Mouse (Mus musculus): ENCODE measurements around the gene Sirt2. TPM values are rescaled to one million over a fixed set of nuclear protein-coding genes. Genes with fewer than 3 reads are reported as not detected.

Sirt2 gene
- total and polyA plus RNA-seq, 3 experiments = 35.7 to 72.4 TPM; not detected in 1

GRCm38 (mm10) chr7:28780067-28780658 is 13.6 kb downstream of the Sirt2 start:
- H3K9ac ChIP-seq (ENCODE audit: control insufficient read depth, low read depth, low read length, poor library complexity, severe bottlenecking) = 0 out of 2 replicates have a peak overlapping the region, but pooled peaks have one; percentile 5
- H3K27me3 ChIP-seq (ENCODE audit: control insufficient read depth in 1 of 2, insufficient read depth in 2 of 2, low read length in 2 of 2) = no peaks in the 10 kb centered on the region
- peak; percentile 91 for DNase-seq (ENCODE audit: low read depth, low spot score)
- H3K27ac ChIP-seq (ENCODE audit: control insufficient read depth, low read depth, low read length) = no peak overlapping the region
- no peaks in the 10 kb centered on the region for H3K9me3 ChIP-seq (replicated peaks; ENCODE audit: insufficient read depth, low read length)
- H3K4me1 ChIP-seq (ENCODE audit: control insufficient read depth in 1 of 2, insufficient read depth in 2 of 2, low read length in 2 of 2) = peaks cover 0 to 4% of the 10 kb centered on the region in 2 experiments; a peak in 2 of 4 replicates
- H3K4me3 ChIP-seq (ENCODE audit: control insufficient read depth in 1 of 2, insufficient read depth in 1 of 2, low read depth in 2 of 2, low read length in 2 of 2) = no peak overlapping the region
- H3K36me3 ChIP-seq (ENCODE audit: control insufficient read depth in 1 of 2, insufficient read depth in 2 of 2, low read length in 2 of 2) = peaks cover 0 to 2% of the 10 kb centered on the region in 2 experiments; a peak in 2 of 4 replicates
- no peaks in the 10 kb centered on the region for H3K79me2 ChIP-seq (ENCODE audit: control insufficient read depth, insufficient read depth, low read length, poor library complexity)
- peak; percentile 74 to 90 (median 76) for TF ChIP-seq CTCF (IDR thresholded peaks at IDR 0.05 in 2 of 3, conservative IDR thresholded peaks at IDR 0.05 in 1 of 3; ENCODE audit: control insufficient read depth in 1 of 3, insufficient read depth in 1 of 3, low read depth in 2 of 3, low read length in 3 of 3, poor library complexity in 1 of 3, severe bottlenecking in 1 of 3)
- no peak for TF ChIP-seq HCFC1 (IDR thresholded peaks at IDR 0.05; ENCODE audit: low read depth, low read length)
- TF ChIP-seq SIN3A (IDR thresholded peaks at IDR 0.05; ENCODE audit: low read length) = peak; percentile 64
- no peak for TF ChIP-seq MAFK (IDR thresholded peaks at IDR 0.05; ENCODE audit: borderline replicate concordance, low read depth, low read length)
- TF ChIP-seq CHD2 (IDR thresholded peaks at IDR 0.05; ENCODE audit: low read length) = no peak
- peak; percentile 59 for TF ChIP-seq ZNF384 (IDR thresholded peaks at IDR 0.05; ENCODE audit: low read depth, low read length)
- TF ChIP-seq EP300 (IDR thresholded peaks at IDR 0.05; ENCODE audit: low read depth in 1 of 2, low read length in 2 of 2) = no peak
- no peak for TF ChIP-seq USF1 (IDR thresholded peaks at IDR 0.05; ENCODE audit: low read depth, low read length)
- peak; percentile 41; the same call in 1 of the 2 replicates for TF ChIP-seq ETS1 (IDR thresholded peaks at IDR 0.05; ENCODE audit: low read depth, low read length)
- no peak for TF ChIP-seq MYC (IDR thresholded peaks at IDR 0.05; ENCODE audit: low read depth, low read length)
- no peak for TF ChIP-seq TAL1 (IDR thresholded peaks at IDR 0.05; ENCODE audit: low read length)
- no peak for TF ChIP-seq GATA1 (IDR thresholded peaks at IDR 0.05; ENCODE audit: low read depth, low read length)
- peak; percentile 62; the same call in 1 of the 2 replicates for TF ChIP-seq TBP (IDR thresholded peaks at IDR 0.05; ENCODE audit: low read depth, low read length)
- TF ChIP-seq SMC3 (IDR thresholded peaks at IDR 0.05; ENCODE audit: low read depth, low read length) = peak; percentile 97
- TF ChIP-seq ZC3H11A (IDR thresholded peaks at IDR 0.05; ENCODE audit: low read depth, low read length) = peak; percentile 83
- TF ChIP-seq RAD21 (IDR thresholded peaks at IDR 0.05; ENCODE audit: low read depth, low read length) = peak; percentile 87
- TF ChIP-seq RCOR1 (IDR thresholded peaks at IDR 0.05; ENCODE audit: low read depth, low read length) = no peak
- no peak for TF ChIP-seq E2F4 (IDR thresholded peaks at IDR 0.05; ENCODE audit: borderline replicate concordance, low read depth, low read length)

GRCm38 (mm10) chr7:28780857-28781256 is 14.3 kb downstream of the Sirt2 start:
- H3K79me2 ChIP-seq (ENCODE audit: control insufficient read depth, insufficient read depth, low read length, poor library complexity) = no peaks in the 10 kb centered on the region
- TF ChIP-seq TCF12 (IDR thresholded peaks at IDR 0.05; ENCODE audit: low read depth, low read length) (no peak), MXI1 (IDR thresholded peaks at IDR 0.05; ENCODE audit: low read depth, low read length) (no peak)
- H3K36me3 ChIP-seq (ENCODE audit: control insufficient read depth in 1 of 2, insufficient read depth in 2 of 2, low read length in 2 of 2) = peaks cover 0 to 2% of the 10 kb centered on the region in 2 experiments; a peak in 2 of 4 replicates
- H3K4me3 ChIP-seq (ENCODE audit: control insufficient read depth in 1 of 2, insufficient read depth in 1 of 2, low read depth in 2 of 2, low read length in 2 of 2) = no peak overlapping the region
- H3K27me3 ChIP-seq (ENCODE audit: control insufficient read depth in 1 of 2, insufficient read depth in 2 of 2, low read length in 2 of 2) = no peaks in the 10 kb centered on the region
- no peak overlapping the region for H3K9ac ChIP-seq (ENCODE audit: control insufficient read depth, low read depth, low read length, poor library complexity, severe bottlenecking)
- no peak for DNase-seq (ENCODE audit: low read depth, low spot score)
- H3K27ac ChIP-seq (ENCODE audit: control insufficient read depth, low read depth, low read length) = no peak overlapping the region
- H3K9me3 ChIP-seq (replicated peaks; ENCODE audit: insufficient read depth, low read length) = no peaks in the 10 kb centered on the region
- H3K4me1 ChIP-seq (ENCODE audit: control insufficient read depth in 1 of 2, insufficient read depth in 2 of 2, low read length in 2 of 2) = peaks cover 0 to 4% of the 10 kb centered on the region in 2 experiments; a peak in 2 of 4 replicates

Data from MEL (cell line).